Mouse (Mus musculus): ENCODE data around the gene Olfr479. TPM values are rescaled to one million over a fixed set of nuclear protein-coding genes. Genes with fewer than 3 reads are reported as not detected.

Olfr479 gene
- total and polyA plus RNA-seq, 3 experiments = not detected

Other genes starting within 250 kb of the Olfr479 start
- gene Ovch2, start 249.5 kb upstream of the Olfr479 start, total RNA-seq (2012; rRNA removed) = not detected in 2 replicates
- gene Ovch2, start 249.5 kb upstream of the Olfr479 start, polyA plus RNA-seq (2012; ENCODE audit: insufficient read depth in 1 of 2, insufficient read length in 2 of 2, low read depth in 1 of 2, low replicate concordance in 2 of 2, missing spikeins in 1 of 2) = not detected
- gene Olfr467, start 238.4 kb upstream of the Olfr479 start, total RNA-seq (2012; rRNA removed) = not detected in 2 replicates
- not detected for gene Olfr467, start 238.4 kb upstream of the Olfr479 start, polyA plus RNA-seq (2012; ENCODE audit: insufficient read depth in 1 of 2, insufficient read length in 2 of 2, low read depth in 1 of 2, low replicate concordance in 2 of 2, missing spikeins in 1 of 2)
- gene Olfr469, start 225.2 kb upstream of the Olfr479 start, total RNA-seq (2012; rRNA removed) = not detected in 2 replicates
- gene Olfr469, start 225.2 kb upstream of the Olfr479 start, polyA plus RNA-seq (2012; ENCODE audit: insufficient read depth in 1 of 2, insufficient read length in 2 of 2, low read depth in 1 of 2, low replicate concordance in 2 of 2, missing spikeins in 1 of 2) = not detected
- gene Olfr470, start 203.2 kb upstream of the Olfr479 start, total RNA-seq (2012; rRNA removed) = not detected in 2 replicates
- gene Olfr470, start 203.2 kb upstream of the Olfr479 start, polyA plus RNA-seq (2012; ENCODE audit: insufficient read depth in 1 of 2, insufficient read length in 2 of 2, low read depth in 1 of 2, low replicate concordance in 2 of 2, missing spikeins in 1 of 2) = not detected
- gene Olfr472, start 152.8 kb upstream of the Olfr479 start, total RNA-seq (2012; rRNA removed) = not detected in 2 replicates
- gene Olfr472, start 152.8 kb upstream of the Olfr479 start, polyA plus RNA-seq (2012; ENCODE audit: insufficient read depth in 1 of 2, insufficient read length in 2 of 2, low read depth in 1 of 2, low replicate concordance in 2 of 2, missing spikeins in 1 of 2) = under 1 TPM in 1 of 2 experiments, not detected in 1; 0.01 TPM
- gene Olfr473, start 120.2 kb upstream of the Olfr479 start, total RNA-seq (2012; rRNA removed) = not detected in 2 replicates
- not detected for gene Olfr473, start 120.2 kb upstream of the Olfr479 start, polyA plus RNA-seq (2012; ENCODE audit: insufficient read depth in 1 of 2, insufficient read length in 2 of 2, low read depth in 1 of 2, low replicate concordance in 2 of 2, missing spikeins in 1 of 2)
- not detected in 2 replicates for gene Olfr474, start 96.0 kb upstream of the Olfr479 start, total RNA-seq (2012; rRNA removed)
- not detected for gene Olfr474, start 96.0 kb upstream of the Olfr479 start, polyA plus RNA-seq (2012; ENCODE audit: insufficient read depth in 1 of 2, insufficient read length in 2 of 2, low read depth in 1 of 2, low replicate concordance in 2 of 2, missing spikeins in 1 of 2)
- not detected in 2 replicates for gene Olfr476, start 85.9 kb upstream of the Olfr479 start, total RNA-seq (2012; rRNA removed)
- gene Olfr476, start 85.9 kb upstream of the Olfr479 start, polyA plus RNA-seq (2012; ENCODE audit: insufficient read depth in 1 of 2, insufficient read length in 2 of 2, low read depth in 1 of 2, low replicate concordance in 2 of 2, missing spikeins in 1 of 2) = not detected
- not detected in 2 replicates for gene Olfr477, start 64.0 kb upstream of the Olfr479 start, total RNA-seq (2012; rRNA removed)
- not detected for gene Olfr477, start 64.0 kb upstream of the Olfr479 start, polyA plus RNA-seq (2012; ENCODE audit: insufficient read depth in 1 of 2, insufficient read length in 2 of 2, low read depth in 1 of 2, low replicate concordance in 2 of 2, missing spikeins in 1 of 2)
- gene Olfr478, start 16.7 kb upstream of the Olfr479 start, total RNA-seq (2012; rRNA removed) = not detected in 2 replicates
- gene Olfr478, start 16.7 kb upstream of the Olfr479 start, polyA plus RNA-seq (2012; ENCODE audit: insufficient read depth in 1 of 2, insufficient read length in 2 of 2, low read depth in 1 of 2, low replicate concordance in 2 of 2, missing spikeins in 1 of 2) = not detected
- gene Olfr480, start 16.7 kb downstream of the Olfr479 start, total RNA-seq (2012; rRNA removed) = not detected in 2 replicates
- gene Olfr480, start 16.7 kb downstream of the Olfr479 start, polyA plus RNA-seq (2012; ENCODE audit: insufficient read depth in 1 of 2, insufficient read length in 2 of 2, low read depth in 1 of 2, low replicate concordance in 2 of 2, missing spikeins in 1 of 2) = not detected
- gene Olfr481, start 29.2 kb downstream of the Olfr479 start, total RNA-seq (2012; rRNA removed) = not detected in 2 replicates
- gene Olfr481, start 29.2 kb downstream of the Olfr479 start, polyA plus RNA-seq (2012; ENCODE audit: insufficient read depth in 1 of 2, insufficient read length in 2 of 2, low read depth in 1 of 2, low replicate concordance in 2 of 2, missing spikeins in 1 of 2) = not detected
- not detected in 2 replicates for gene Olfr482, start 46.9 kb downstream of the Olfr479 start, total RNA-seq (2012; rRNA removed)
- not detected for gene Olfr482, start 46.9 kb downstream of the Olfr479 start, polyA plus RNA-seq (2012; ENCODE audit: insufficient read depth in 1 of 2, insufficient read length in 2 of 2, low read depth in 1 of 2, low replicate concordance in 2 of 2, missing spikeins in 1 of 2)
- not detected in 2 replicates for gene Olfr483, start 50.2 kb downstream of the Olfr479 start, total RNA-seq (2012; rRNA removed)
- not detected for gene Olfr483, start 50.2 kb downstream of the Olfr479 start, polyA plus RNA-seq (2012; ENCODE audit: insufficient read depth in 1 of 2, insufficient read length in 2 of 2, low read depth in 1 of 2, low replicate concordance in 2 of 2, missing spikeins in 1 of 2)
- not detected in 2 replicates for gene Olfr484, start 76.8 kb downstream of the Olfr479 start, total RNA-seq (2012; rRNA removed)
- not detected for gene Olfr484, start 76.8 kb downstream of the Olfr479 start, polyA plus RNA-seq (2012; ENCODE audit: insufficient read depth in 1 of 2, insufficient read length in 2 of 2, low read depth in 1 of 2, low replicate concordance in 2 of 2, missing spikeins in 1 of 2)
- gene Olfr485, start 109.2 kb downstream of the Olfr479 start, total RNA-seq (2012; rRNA removed) = not detected in 2 replicates
- gene Olfr485, start 109.2 kb downstream of the Olfr479 start, polyA plus RNA-seq (2012; ENCODE audit: insufficient read depth in 1 of 2, insufficient read length in 2 of 2, low read depth in 1 of 2, low replicate concordance in 2 of 2, missing spikeins in 1 of 2) = not detected
- not detected in 2 replicates for gene Olfr486, start 122.0 kb downstream of the Olfr479 start, total RNA-seq (2012; rRNA removed)
- not detected for gene Olfr486, start 122.0 kb downstream of the Olfr479 start, polyA plus RNA-seq (2012; ENCODE audit: insufficient read depth in 1 of 2, insufficient read length in 2 of 2, low read depth in 1 of 2, low replicate concordance in 2 of 2, missing spikeins in 1 of 2)
- gene Olfr487, start 163.9 kb downstream of the Olfr479 start, total RNA-seq (2012; rRNA removed) = not detected in 2 replicates
- gene Olfr487, start 163.9 kb downstream of the Olfr479 start, polyA plus RNA-seq (2012; ENCODE audit: insufficient read depth in 1 of 2, insufficient read length in 2 of 2, low read depth in 1 of 2, low replicate concordance in 2 of 2, missing spikeins in 1 of 2) = not detected
- gene Olfr488, start 207.7 kb downstream of the Olfr479 start, total RNA-seq (2012; rRNA removed) = not detected in 2 replicates
- gene Olfr488, start 207.7 kb downstream of the Olfr479 start, polyA plus RNA-seq (2012; ENCODE audit: insufficient read depth in 1 of 2, insufficient read length in 2 of 2, low read depth in 1 of 2, low replicate concordance in 2 of 2, missing spikeins in 1 of 2) = not detected
- gene Olfr490, start 238.2 kb downstream of the Olfr479 start, total RNA-seq (2012; rRNA removed) = not detected in 2 replicates
- not detected for gene Olfr490, start 238.2 kb downstream of the Olfr479 start, polyA plus RNA-seq (2012; ENCODE audit: insufficient read depth in 1 of 2, insufficient read length in 2 of 2, low read depth in 1 of 2, low replicate concordance in 2 of 2, missing spikeins in 1 of 2)